Comparison of ENCODE assay signal across 8 mouse cellular contexts in the genomic region with DNA sequence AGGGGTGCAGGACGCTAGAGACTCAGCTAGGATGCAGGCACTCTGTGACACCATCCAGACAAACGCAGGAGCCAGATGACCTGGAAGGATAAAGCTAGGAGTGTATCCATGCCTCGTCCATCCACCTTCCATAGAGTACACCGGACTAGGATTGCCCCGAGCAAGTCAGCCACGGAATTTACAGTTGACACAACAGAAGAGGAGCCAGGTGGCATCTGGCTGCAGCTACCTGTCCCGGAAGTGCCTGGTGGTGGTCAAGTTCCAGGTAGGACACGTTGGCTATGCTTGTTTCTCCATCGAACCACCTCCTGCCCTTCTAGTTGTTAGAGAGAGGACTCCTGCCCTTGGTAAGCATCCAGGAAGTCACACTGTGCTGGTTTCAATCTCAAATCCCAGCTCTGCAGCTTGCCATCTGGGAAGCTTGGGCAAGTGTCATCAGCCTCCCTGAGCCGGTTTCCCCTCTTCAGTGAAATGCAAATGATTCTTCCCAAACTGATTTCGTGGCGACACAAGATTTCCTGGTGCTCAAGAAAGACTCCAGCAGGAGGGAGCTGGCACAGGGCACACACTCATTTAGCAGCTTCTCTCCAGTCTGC. TPM values are rescaled to one million over a fixed set of nuclear protein-coding genes. Genes with fewer than 3 reads are reported as not detected.
DNase-seq lines count a peak whose midpoint lies in the region; ATAC-seq and TF ChIP-seq lines count a peak whose summit lies in the region.

No protein-coding gene starts in this region.

- no peak for DNase-seq in cerebellum, adult 11 months
- no peak for DNase-seq in neural tube, embryonic 11.5 days (ENCODE audit: low spot score)
- no peak for DNase-seq in neural tube, embryonic 10.5 days (ENCODE audit: extremely low spot score, low spot score)
- no peak for DNase-seq in limb, embryonic 14.5 days (ENCODE audit: low spot score)
- no peak for DNase-seq in spleen, adult 18-20 months
- DNase-seq in testis, postnatal 14 days (ENCODE audit: low spot score): no peak
- DNase-seq in ovary, postnatal 36 days (ENCODE audit: low spot score): no peak

- TF ChIP-seq POLR2A in limb, embryonic 14.5 days (IDR thresholded peaks at IDR 0.05; ENCODE audit: borderline replicate concordance, extremely low read depth, insufficient read depth, insufficient read length): no peak

- H3K4me1 ChIP-seq in neural tube, embryonic 11.5 days (ENCODE audit: control insufficient read depth, insufficient read depth, low read length): peaks cover 22% of the 10 kb centered on the region
- H3K4me1 ChIP-seq in limb, embryonic 14.5 days (ENCODE audit: control insufficient read depth, insufficient read depth, low read length): peaks cover 9% of the 10 kb centered on the region

- H3K4me2 ChIP-seq in neural tube, embryonic 11.5 days (ENCODE audit: low read depth): peak overlapping the region; percentile 100
- peak overlapping the region; percentile 100 for H3K4me2 ChIP-seq in limb, embryonic 14.5 days (replicated peaks; ENCODE audit: low read depth, low read length, severe bottlenecking)

- H3K9ac ChIP-seq in neural tube, embryonic 11.5 days (ENCODE audit: low read length): peak overlapping the region; percentile 81; the same call in 1 of the 2 replicates
- 0 out of 2 replicates have a peak overlapping the region, but pooled peaks have one; percentile 47 for H3K9ac ChIP-seq in limb, embryonic 14.5 days (ENCODE audit: low read depth, low read length, severe bottlenecking)

- H3K9me3 ChIP-seq in neural tube, embryonic 11.5 days (ENCODE audit: control insufficient read depth, low read length): no peaks in the 10 kb centered on the region
- no peaks in the 10 kb centered on the region for H3K9me3 ChIP-seq in limb, embryonic 14.5 days (ENCODE audit: control insufficient read depth, low read length)

- no peak overlapping the region for H3K27ac ChIP-seq in neural tube, embryonic 11.5 days (ENCODE audit: low read depth, low read length)
- H3K27ac ChIP-seq in limb, embryonic 14.5 days (replicated peaks; ENCODE audit: low read depth, low read length): no peak overlapping the region

- H3K36me3 ChIP-seq in neural tube, embryonic 11.5 days (ENCODE audit: control insufficient read depth, insufficient read depth, low read length): no peaks in the 10 kb centered on the region
- H3K36me3 ChIP-seq in limb, embryonic 14.5 days (ENCODE audit: control insufficient read depth, insufficient read depth, low read length): no peaks in the 10 kb centered on the region

- H3K27me3 ChIP-seq in neural tube, embryonic 11.5 days (ENCODE audit: control insufficient read depth, insufficient read depth, low read length): peaks cover 11% of the 10 kb centered on the region
- peaks cover 36% of the 10 kb centered on the region for H3K27me3 ChIP-seq in limb, embryonic 14.5 days (ENCODE audit: control insufficient read depth, insufficient read depth, low read length)

- H3K4me3 ChIP-seq in neural tube, embryonic 11.5 days (ENCODE audit: low read depth, low read length): peak overlapping the region; percentile 66
- H3K4me3 ChIP-seq in limb, embryonic 14.5 days (replicated peaks; ENCODE audit: low read length): peak overlapping the region; percentile 53

- WGBS in neural tube, embryonic 11.5 days: 2% methylated on average over 12 of the region's 12 CpGs
- 2% methylated on average over 12 of the region's 12 CpGs for WGBS in limb, embryonic 14.5 days

- ATAC-seq in cerebellum, adult (ENCODE audit: insufficient number of reproducible peaks, low FRiP score, low TSS enrichment): peak; percentile 42; the same call in 1 of the 2 replicates
- no peak for ATAC-seq in neural tube, embryonic 11.5 days (ENCODE audit: insufficient read depth, low FRiP score, low TSS enrichment)
- ATAC-seq in limb, embryonic 14.5 days (ENCODE audit: low FRiP score, low read depth): no peak

RNA-seq across cellular contexts. Expression of a gene that starts 0.5 kb away (rescaled TPM):
- 11.4 and 12.3 TPM in 2 replicates for polyA plus RNA-seq in neural tube, embryonic 11.5 days (2014; fragmentation: Nextera tagmentation; extraction: Ambion mirVana)
- 3.1 and 4.7 TPM in 2 replicates for polyA plus RNA-seq in limb, embryonic 14.5 days (2012; rRNA removed)
- 1.2 and 1.5 TPM in 2 replicates for polyA plus RNA-seq in limb, embryonic 14.5 days (2014; fragmentation: Nextera tagmentation; extraction: Ambion mirVana)

RNA-seq across cellular contexts. Expression of a gene that starts 36.7 kb away (rescaled TPM):
- 50.1 and 56.9 TPM in 2 replicates for polyA plus RNA-seq in neural tube, embryonic 11.5 days (2014; fragmentation: Nextera tagmentation; extraction: Ambion mirVana)
- 182 and 215 TPM in 2 replicates for polyA plus RNA-seq in limb, embryonic 14.5 days (2012; rRNA removed)
- 73.7 and 77.8 TPM in 2 replicates for polyA plus RNA-seq in limb, embryonic 14.5 days (2014; fragmentation: Nextera tagmentation; extraction: Ambion mirVana)

RNA-seq across cellular contexts. Expression of a gene that starts 40.9 kb away (rescaled TPM):
- polyA plus RNA-seq in neural tube, embryonic 11.5 days (2014; fragmentation: Nextera tagmentation; extraction: Ambion mirVana): 121 and 122 TPM in 2 replicates
- 51.6 and 61.7 TPM in 2 replicates for polyA plus RNA-seq in limb, embryonic 14.5 days (2012; rRNA removed)
- polyA plus RNA-seq in limb, embryonic 14.5 days (2014; fragmentation: Nextera tagmentation; extraction: Ambion mirVana): 90.3 and 107 TPM in 2 replicates

RNA-seq across cellular contexts. Expression of a gene that starts 59.9 kb away (rescaled TPM):
- 67.7 and 73.4 TPM in 2 replicates for polyA plus RNA-seq in neural tube, embryonic 11.5 days (2014; fragmentation: Nextera tagmentation; extraction: Ambion mirVana)
- 44.3 and 53.9 TPM in 2 replicates for polyA plus RNA-seq in limb, embryonic 14.5 days (2012; rRNA removed)
- 38.4 and 41.1 TPM in 2 replicates for polyA plus RNA-seq in limb, embryonic 14.5 days (2014; fragmentation: Nextera tagmentation; extraction: Ambion mirVana)
